Mouse (Mus musculus) ZHBTc4 (cell line): ENCODE measurements around the gene Gm28576.
"Not testable (repeated sequence)": the region's sequence is repeated elsewhere in the genome, so short reads cannot be mapped to it uniquely, and the experiment has no call there.

Experiments
- DNase-seq: peaks from one replicate; pipeline ENCODE4 v3.0.0-alpha.2; 2011; ENCODE audit warnings: low read depth, low spot score

Gm28576 gene

DNA sequence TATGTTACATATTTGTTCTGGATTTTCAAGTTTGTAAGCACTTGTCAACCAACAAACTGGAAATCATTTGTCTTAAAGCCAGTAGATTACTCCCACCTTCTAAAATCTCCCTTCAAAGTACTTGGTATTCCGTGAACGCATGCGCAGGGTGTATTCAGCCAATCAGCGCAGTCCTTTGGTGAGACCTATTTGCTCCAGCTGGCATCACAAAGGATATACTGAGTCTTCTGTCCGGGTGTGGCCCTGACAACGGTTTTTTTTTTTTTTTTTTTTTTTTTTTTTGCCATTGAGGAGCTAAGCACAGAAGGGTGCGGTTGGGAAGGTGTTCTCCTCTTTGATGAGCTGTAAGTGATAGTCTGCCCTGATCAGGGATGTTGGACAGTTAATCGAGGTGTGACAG lies at the start of gene Gm28576:
Gene Gm28576 (plus strand): TSS at position 301 of the 400 bp plus-strand sequence.
- not testable (repeated sequence) for DNase-seq
